Mouse (Mus musculus): Measurements from ENCODE around the gene Zfp605. TPM values are rescaled to one million over a fixed set of nuclear protein-coding genes. Genes with fewer than 3 reads are reported as not detected.

Zfp605 gene
- 1 to 10 TPM; 7.4 to 9.2 TPM for total RNA-seq (2023)

DNA sequence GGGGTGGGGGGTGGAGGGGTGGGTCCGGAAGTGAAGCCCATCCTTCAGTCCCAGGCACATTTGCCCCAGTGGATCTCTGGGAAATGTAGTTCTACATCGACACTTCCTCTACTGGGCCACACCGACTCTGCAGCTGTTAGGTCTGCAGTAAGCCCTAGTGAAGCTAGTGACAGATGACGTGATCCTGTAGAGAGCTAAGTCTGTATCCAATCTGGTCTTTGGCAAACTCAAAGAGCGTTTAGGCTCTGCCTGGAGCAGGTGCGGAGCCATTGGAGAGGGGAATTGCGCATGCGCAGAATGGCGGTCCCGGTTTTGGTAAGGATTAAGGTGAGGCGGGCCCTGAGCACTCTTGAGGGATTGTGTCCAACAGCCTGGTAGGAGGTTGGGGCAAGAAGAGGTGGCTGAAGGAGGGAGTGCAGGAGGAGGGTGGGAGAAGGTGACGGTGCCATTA, at the start of gene Zfp605:
Gene Zfp605 (plus strand): TSS at position 102 of the 451 bp plus-strand sequence.

DNA sequence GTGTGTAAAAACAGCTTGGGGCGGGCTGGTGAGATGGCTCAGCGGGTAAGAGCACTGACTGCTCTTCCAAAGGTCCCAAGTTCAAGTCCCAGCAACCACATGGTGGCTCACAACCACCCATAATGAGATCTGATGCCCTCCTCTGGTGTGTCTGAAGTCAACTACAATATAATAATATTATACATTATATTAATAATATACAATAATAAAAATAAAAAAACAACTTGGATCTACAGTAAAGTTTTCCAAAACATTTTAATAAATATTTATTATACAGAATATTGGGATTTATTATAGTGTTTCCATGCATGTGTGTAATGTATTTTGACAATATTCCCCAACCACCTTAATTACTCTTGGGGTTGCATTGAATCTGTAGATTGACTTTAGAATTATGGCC, 37.5 kb upstream of the Zfp605 start, which contains the start of gene Gm17655:
Gene Gm17655 (minus strand): TSS at position 101 of the 400 bp plus-strand sequence.

DNA sequence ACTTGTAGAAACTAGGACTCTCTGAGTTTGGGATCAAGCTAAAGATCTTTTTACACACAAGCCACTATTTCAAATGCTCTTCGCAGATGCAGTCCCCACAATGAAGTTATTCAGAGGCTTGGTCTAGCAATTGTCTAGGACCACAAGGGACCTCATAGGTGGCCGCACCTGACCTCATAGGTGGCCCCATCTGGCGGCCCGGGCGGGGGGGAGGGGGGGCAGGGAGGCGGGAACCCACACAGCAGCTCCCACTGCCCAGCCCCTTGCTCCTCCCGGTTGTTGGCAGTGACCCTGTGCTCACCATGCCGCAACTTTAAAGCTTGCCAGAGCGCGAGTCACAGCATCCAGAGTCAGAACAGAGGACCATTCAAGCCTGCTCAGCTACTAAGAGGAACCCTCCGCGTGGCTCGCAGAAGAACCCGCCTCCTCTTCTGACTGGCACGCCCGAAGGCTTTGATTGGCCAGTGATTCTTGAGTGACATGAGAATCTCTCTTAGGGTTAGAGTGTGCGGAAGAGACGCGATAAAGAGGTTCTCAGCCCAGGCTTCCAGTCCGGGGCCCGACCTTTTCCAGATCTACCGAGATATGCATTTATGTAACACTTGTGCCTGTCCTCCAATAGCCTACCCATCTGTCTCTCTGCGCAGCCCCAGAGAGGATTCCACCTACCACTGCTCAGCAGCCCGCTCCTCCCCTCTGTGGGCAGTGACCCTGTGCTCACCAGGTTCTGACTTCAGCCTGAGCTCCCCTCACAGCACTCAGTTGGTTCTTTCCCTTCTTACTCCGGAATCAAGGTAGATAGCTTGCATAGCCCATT, 15.7 kb upstream of the Zfp605 start, which contains the start of gene Gm35315:
Gene Gm35315 (minus strand): TSS at position 391 of the 817 bp plus-strand sequence.

DNA sequence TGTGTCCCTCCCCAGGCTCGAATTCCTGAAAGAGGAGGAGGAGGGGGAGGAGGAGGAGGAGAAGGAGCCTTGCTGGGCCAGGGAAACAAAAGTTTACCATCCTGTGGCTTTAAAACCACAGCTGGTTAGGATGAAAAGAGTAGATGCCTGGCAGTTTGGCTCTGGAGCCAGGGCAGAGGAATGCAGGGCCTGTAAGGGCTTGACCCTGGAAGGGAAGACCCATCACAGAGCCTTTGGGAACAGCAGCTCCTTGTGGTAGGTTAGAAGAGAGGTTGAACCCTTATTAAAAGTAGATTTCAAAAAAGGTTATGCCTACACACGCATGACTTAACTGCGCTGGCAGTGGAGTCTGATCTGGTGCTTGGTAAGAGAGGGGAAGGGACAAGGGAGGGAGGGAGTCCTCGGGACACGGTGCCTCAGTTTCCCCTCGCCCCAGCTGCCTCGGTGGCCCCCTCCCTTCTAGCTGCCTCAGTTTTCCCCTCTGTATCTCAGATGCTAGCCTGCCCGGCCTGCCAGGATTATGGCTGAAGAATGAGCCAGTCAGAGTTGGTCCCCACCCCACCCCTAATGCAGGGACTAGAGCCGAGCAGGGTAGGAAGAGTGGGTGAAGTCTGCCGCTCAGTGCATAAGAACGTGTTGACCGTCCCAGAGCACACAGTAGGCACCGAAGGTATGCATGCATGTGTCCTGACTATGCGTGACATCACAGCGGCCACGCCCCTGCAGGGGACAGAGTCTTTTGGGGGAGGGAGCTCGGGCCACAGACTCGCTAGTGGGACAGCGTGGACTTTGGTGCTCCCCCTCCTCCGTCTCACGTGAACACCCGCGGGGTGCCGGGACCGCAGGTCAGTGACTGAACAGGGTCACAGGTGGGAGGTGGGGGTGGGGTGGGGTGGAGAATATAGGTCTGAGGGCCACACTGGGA, 10.0 kb upstream of the Zfp605 start, which contains the start of gene Plcxd1:
Gene Plcxd1 (plus strand): TSS at position 314 of the 925 bp plus-strand sequence.

DNA sequence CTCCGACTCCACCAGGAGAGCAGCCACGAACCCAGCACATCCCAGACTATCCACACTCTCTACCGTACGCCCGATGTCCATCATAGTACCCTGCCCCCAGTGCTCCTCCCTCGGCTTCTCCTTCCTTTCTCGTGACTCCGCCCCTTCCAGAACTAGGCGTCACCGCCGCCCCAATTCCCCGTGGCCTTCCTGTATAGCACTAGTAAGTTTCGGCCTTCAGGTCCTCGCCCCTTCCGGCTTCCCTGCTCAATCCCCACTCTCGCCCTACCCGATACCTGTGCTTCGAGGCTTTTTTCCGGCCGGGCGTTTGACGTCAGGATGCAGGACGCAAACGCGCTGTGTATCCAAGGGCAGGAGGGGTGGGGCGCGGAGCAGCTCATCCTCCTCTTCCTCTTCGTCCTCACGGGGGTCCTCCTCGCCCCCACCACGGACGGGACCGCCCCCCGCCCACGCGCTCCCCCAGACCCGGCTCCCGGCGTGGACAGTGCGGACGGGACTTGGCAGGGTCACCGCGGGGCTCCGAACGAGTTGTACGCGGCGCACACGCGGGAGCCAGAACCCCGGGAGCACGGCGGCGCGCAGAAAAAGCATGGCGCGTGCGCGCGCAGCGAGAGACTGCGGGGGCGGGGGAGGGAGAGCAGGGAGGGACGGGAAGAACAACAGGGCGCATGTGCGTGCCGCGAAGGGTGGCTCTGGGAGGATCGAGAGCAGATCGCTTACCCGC, 2.1 kb upstream of the Zfp605 start, which contains the start of gene Gtpbp6:
Gene Gtpbp6 (minus strand): TSS at position 617 of the 724 bp plus-strand sequence.

DNA sequence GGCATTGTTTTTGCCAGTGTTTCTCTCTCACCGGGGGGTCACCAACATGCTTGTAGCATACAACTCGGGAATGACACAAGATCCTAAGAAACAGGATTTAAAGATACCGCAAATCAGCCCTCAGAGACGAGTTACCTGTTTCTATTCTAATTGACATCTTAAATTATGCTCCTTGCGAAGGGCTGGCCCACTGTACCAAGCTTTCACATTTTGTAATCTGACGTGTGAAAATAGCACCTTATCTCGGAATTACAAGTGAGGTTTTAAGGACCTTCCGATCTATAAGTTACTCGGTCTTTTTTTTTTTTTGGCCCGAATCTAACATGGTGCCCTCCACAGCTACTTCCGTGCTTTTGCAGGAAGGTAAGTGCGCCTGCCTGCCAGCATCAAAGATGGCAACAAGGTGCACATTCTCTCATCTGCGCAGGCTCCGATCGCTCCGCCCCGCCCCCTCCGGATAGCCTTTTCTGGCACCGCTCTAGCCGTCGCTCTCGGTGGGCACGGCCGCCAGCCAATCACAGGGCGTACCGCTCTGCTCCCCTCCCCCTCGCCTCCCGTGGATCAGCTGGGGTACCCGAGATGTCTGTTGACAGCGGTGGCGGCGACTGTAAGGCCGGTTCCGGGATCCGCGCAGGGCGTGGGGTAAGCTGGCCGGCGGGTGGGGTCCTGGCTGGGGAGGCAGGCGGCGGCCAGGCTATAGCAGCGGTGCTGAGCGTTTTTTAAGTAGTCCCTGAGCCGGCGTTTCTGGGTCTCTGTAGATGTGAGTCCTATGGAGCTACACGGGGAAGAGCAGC, 25.6 kb downstream of the Zfp605 start, which contains the start of gene Chfr:
Gene Chfr (plus strand): TSS at position 550 of the 794 bp plus-strand sequence.

DNA sequence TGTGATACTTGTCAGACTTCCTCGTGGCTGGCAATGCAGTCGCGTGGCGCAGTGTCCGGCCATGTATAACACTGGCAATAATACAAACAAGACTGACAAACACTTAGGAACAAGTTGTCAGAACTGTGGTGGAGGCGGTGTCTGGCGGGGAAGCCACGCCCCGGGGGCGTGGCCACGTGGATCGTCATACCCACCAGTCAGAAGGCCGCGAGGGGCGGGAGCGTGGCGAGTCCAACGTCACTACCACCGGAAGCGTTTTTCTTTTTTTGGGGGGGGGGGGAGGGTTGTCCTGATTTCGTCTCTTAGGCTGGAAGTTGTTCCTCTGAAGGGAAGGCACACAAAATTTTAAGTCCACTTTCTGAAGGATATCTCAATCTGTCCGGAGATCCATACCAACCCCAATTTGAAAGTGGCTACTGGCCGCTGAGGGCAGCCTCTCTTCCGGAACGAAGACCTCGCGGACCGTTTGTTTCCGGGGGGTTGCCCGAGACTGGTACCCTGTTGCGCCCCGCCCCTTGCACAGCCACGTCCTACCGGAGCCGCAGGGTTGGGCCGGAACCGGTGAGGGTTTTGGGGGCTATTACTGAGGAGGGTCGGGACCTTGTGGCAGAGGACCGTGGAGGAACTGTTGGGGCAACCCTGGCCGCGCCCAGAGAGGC, 66.6 kb downstream of the Zfp605 start, which contains the start of gene Golga3:
Gene Golga3 (plus strand): TSS at position 340 of the 659 bp plus-strand sequence.

Other genes with a start within 250 kb of the Zfp605 start
- 10 to 100 TPM; 26.1 to 31.2 TPM for gene Gm15446, start 186.7 kb upstream of the Zfp605 start, total RNA-seq (2023)
- 10 to 100 TPM; 41.4 to 43.3 TPM for gene Zfp932, start 113.6 kb upstream of the Zfp605 start, total RNA-seq (2023)
- gene Gm17655, start 37.6 kb upstream of the Zfp605 start, total RNA-seq (2023): 10 to 100 TPM; 13.2 to 13.8 TPM
- 1 to 10 TPM in 1 of 2 experiments, under 1 TPM in 1; 0.39 to 1.7 TPM for gene Gm35315, start 15.7 kb upstream of the Zfp605 start, total RNA-seq (2023)
- gene Plcxd1, start 10.1 kb upstream of the Zfp605 start, total RNA-seq (2023): 1 to 10 TPM in 1 of 2 experiments, under 1 TPM in 1; 0.67 to 1.0 TPM
- 100 to 1,000 TPM; 116 to 142 TPM for gene Gtpbp6, start 1.9 kb upstream of the Zfp605 start, total RNA-seq (2023)
- 100 to 1,000 TPM in 1 of 2 experiments, 10 to 100 TPM in 1; 91.0 to 103 TPM for gene Chfr, start 25.8 kb downstream of the Zfp605 start, total RNA-seq (2023)
- 10 to 100 TPM; 31.9 to 44.3 TPM for gene Golga3, start 66.6 kb downstream of the Zfp605 start, total RNA-seq (2023)
- 10 to 100 TPM; 47.5 to 57.6 TPM for gene Ankle2, start 120.9 kb downstream of the Zfp605 start, total RNA-seq (2023)
- 10 to 100 TPM; 32.4 to 43.9 TPM for gene Pgam5, start 159.8 kb downstream of the Zfp605 start, total RNA-seq (2023)
- 1 to 10 TPM; 1.5 to 1.6 TPM for gene Pxmp2, start 176.1 kb downstream of the Zfp605 start, total RNA-seq (2023)
- 1 to 10 TPM; 7.3 to 10.0 TPM for gene Pole, start 176.2 kb downstream of the Zfp605 start, total RNA-seq (2023)
- gene P2rx2, start 233.1 kb downstream of the Zfp605 start, total RNA-seq (2023): under 1 TPM in 1 of 2 experiments, not detected in 1; 0.65 TPM
- not detected for gene Lrcol1, start 234.6 kb downstream of the Zfp605 start, total RNA-seq (2023)

Measured in T-cell, adult 66 days (primary cell).